Mouse (Mus musculus) thymus, adult 18-20 months (tissue): Measurements from ENCODE around the gene Rps3a1.
"Not testable (repeated sequence)": the region's sequence is repeated elsewhere in the genome, so short reads cannot be mapped to it uniquely, and the experiment has no call there.

Experiments
- DNase-seq, 2 experiments: peaks; one replicate each; pipeline ENCODE4 v3.0.0; 2022; ENCODE audit warnings: mixed read lengths in 2 of 2

Rps3a1 gene

DNA sequence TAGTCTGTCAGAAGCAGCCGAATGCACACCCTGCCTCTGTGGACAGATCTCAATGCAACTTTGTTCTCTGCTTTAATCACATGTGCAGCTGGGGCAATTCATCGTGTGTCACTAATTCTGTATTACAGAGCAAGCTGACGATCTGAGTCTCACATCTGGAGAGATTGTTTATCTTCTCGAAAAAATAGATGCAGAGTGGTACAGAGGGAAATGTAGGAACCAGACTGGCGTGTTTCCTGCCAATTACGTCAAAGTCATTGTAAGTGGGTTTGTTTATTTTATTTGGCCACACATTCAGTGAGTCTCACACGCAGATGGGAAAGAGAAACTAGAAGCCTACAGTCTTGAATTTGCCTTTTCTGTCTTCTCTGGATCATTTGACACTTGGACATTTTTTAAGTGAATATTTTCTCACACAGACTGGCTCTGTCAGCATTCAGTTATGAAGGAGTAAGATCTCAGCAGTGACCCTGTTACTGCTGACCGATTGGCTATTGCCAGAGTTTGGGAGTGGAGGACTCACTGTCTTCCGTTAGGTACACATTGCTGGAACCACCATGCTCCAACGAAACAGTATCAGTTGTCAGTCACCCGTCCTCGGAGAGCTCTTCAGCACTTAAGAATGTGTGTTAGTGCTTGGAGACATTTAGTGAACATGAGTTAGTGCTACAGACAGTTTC lies 27.7 kb downstream of the Rps3a1 start:
- no peak for DNase-seq

DNA sequence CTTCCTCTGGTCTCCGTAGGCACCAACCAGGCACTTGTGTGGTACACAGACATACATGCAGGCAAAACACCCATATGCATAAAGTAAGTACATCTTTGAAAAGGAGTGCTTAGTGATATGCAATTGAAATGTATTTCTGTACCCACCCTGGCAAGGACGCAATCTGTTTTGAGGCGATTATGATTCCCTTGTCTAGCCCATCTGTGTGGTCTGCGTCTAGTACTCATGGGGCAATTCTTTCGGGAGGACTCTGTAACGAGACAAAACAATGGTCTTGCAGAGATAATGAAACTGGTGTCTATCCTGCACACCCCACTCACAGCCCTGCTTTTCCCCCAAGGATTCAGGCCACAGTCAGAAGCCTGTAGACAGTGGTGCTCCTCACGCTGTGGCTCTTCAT lies 29.7 kb downstream of the Rps3a1 start:
- DNase-seq, result no peak

DNA sequence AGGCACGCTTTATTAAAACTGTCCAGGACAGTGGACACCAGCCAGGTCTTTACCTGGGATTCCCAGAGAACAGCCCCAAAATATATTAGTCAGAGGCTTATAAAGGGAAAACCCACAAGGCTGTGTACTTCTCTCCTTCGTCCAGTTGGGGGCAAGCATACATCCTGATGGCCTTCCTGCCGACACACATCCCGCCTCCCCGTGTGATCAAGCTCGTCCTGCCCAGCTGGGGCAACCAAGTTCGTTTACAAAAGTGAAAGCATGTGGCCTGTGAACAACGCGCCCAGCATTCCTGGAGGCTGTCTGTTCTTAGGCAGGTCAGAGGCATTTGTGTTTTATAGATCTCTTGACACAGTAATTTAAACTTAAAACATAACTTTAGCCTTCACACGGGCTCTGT lies 32.4 kb downstream of the Rps3a1 start:
- no peak for DNase-seq

DNA sequence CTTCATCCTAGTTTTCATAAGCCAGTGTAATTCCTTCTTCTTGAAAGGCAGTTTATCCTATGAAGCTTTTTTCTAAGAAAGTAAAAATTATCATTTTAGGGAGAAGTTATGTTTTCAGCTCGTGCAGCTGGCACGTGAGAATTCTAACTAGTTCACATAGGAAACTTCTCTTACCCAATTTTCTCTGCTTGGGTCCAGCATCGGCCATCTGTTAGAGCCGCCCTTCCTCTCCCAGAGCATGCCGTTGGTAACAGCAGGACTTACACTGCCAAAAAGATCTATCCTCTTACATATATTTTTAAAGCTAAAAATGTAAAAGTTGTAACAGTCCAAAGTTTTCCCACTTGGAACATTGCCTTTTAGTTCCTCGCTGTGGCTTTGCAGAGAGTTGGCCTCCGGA lies 33.4 kb downstream of the Rps3a1 start:
- no peak for DNase-seq

DNA sequence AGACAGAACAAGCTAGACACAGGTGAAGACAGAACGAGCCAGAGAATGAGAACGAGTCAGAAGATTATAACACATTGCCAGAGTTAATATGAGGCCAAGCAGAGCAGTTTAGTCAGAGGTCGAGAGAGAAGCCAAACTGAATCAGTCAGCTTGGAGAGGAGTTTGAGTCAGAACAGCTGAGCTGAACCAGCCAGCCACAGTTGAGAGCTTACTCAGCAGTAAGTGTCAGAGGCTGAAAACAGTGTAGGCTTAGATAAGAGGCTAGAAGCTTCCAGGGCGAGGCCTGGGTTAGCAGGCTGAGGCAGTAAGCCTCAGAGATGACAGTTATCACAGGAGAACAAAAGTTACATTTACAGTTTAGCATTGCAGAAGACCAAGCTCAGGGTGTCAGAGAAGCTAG lies 33.9 kb downstream of the Rps3a1 start:
- DNase-seq, result no peak

DNA sequence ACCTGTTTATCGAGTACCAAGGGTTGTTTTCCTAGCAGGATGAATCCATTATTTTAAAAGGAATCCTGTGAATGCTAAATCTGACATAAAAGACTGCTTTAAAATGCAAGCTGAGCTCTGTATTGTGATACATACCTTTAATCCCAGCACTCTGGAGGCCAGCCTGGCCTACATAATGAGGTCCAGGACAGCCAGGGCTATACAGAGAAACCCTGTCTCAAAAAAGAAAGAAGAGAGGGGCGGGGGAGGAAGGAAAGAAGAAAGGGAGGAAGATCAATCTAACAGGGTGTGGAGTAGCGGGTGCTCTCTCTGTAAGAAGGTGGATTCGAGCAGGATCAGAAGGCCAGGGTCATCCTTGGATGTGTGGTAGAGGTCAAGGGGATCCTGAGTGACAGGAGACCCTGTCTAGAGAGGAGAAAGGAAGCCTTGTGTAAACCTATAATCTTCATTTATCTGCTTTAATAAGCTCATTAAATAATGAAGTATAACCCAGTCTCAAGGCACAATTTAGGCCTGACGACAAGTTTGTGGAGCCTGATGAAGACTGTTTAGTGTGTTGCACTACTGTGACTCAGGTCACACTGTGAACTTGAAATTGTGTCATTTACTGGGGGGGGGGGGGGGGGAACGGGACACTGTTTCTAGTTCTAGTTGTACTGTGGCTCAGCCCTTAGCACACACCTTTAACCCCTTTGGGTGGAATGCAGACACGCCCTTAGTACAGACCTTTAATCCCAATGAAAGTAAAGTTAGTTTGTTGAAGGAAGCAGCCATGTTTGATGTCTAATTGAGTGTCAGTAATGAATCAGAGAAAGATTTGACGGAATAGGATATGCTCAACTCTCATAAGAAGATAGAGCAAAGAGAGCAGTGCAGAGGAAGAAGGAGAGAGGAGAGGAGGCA lies 34.6 kb downstream of the Rps3a1 start:
- no peak for DNase-seq

DNA sequence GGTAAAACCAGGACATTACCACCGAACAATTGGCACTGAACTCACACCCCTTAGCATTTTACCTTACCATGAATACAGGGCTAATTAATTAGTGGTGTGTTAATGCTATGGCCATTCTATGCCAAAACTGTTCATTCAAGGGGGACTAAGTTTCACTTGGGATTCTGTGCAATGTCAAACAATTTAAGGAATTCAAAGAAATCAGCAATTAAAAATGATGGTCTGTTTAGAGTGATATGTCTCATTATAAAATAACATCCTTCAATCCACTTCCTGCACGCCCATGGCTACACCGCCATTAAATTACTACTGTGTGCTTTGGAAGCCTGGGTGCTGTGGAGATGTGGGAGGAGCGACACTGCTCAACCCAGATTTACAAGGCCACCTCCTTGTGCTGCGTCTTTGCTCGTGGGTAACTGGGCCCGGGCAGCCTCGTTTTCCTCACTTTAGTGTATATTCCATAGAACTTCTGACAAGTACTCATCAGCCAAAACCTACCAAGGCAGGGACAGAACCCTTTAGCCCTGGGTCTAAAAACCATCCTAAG lies 36.3 kb downstream of the Rps3a1 start:
- DNase-seq, result no peak

DNA sequence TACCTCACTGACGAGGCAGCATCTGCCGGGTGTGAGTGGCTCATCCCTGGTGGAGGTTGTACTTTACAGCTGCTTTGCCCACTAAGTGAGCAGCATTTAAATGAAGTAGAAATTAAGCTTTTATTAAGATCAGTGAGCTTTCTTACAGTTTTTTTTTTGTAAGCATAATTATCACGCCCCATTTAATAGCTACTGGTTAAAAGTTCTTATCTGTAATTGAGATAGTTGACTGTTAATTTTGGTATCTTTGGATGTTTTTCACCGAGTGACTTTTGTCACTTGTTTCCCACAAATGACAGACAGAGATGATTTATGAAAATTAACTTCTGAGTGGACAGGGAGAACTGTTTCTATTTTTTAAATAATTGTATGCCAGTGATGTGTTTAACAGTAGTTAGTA lies 37.6 kb downstream of the Rps3a1 start:
- no peak for DNase-seq

DNA sequence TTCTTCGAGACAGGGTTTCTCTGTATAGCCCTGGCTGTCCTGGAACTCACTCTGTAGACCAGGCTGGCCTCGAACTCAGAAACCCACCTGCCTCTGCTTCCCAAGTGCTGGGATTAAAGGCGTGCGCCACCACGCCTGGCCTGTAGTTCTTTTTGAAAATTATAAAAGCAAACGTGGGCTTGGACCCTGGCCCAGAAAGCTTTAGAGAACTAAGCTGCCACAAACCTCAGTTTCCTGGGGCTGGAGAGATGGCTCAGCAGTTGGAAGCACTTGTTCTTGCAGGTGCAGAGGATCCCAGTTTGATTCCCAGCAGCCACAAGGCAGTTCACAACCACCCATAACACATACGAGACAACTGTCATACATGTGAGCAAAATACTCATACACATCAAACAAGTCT lies 38.1 kb downstream of the Rps3a1 start:
- DNase-seq, result not testable (repeated sequence)

DNA sequence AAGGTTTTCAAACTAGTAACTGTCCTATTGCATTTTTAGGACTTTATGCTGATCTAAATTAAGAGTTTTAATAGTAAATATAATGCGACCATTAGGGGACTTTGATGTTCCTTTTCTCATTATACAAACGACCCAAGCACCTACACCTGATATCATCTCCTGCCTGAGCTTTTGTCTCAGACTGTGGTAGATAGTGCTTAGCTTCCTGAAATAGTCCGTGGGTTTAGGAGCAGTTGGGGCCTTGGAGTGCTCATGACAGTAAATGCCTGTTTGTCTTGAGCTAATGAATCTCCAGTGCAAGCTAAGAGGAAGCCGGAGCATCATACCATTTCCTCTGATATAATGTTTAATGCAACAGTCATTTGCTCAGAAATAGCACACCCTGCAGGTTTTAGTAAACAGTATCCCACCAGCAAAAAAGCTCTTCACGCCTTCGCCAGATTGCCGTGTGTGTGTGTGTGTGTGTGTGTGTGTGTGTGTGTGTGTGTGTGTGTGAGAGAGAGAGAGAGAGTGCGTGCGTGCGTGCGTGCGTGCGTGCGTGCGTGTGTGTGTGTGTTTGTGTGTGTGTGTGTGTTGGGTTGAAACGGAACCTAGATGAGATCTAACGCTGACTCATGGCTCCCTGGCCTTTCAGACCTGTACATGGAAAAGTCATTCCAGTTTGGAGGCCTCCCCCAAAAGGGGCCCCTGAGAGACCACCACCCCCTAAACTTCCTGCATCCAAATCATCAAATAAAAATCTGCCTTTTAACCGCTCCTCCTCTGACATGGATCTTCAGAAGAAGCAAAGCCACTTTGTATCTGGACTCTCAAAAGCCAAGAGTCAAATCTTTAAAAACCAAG lies 38.8 kb downstream of the Rps3a1 start:
- no peak for DNase-seq

DNA sequence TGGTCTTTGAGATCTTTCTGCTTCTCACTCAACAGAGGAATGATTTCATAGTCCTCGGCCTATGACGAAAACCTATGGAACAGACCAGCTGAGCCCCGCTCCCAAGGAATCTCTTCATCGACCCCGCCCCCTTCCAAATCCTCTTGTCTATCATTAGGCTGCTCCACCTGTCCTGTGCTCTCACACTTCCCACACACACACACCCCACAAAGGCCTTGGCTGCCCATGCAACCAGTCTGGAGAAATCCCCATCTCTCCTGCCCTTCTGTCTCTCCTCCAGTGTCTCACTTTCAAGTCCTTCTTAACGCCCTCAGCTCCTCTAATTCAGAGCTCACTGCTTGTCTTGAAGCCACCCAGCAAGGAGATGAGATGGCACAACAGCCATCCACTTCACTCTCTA lies 40.5 kb downstream of the Rps3a1 start:
- no peak for DNase-seq

DNA sequence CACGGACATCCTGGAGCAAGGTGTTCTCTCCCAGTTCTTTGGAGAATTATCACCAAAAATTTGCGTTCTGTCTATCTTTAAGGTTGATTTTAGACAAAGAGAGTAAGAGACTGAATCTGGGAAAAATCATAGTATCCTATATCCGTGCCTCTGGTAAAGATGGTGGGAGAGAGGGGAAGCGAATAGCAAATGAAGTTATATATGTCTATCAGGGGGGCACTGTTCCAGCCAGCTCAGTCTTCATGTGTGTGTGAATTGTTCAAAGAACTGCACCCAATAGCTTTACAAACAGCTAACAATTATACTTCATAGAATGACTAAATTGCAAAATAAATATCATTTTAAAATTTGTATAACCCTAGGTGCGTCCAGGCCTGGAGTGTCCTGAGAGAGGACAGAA lies 48.6 kb downstream of the Rps3a1 start:
- no peak for DNase-seq

DNA sequence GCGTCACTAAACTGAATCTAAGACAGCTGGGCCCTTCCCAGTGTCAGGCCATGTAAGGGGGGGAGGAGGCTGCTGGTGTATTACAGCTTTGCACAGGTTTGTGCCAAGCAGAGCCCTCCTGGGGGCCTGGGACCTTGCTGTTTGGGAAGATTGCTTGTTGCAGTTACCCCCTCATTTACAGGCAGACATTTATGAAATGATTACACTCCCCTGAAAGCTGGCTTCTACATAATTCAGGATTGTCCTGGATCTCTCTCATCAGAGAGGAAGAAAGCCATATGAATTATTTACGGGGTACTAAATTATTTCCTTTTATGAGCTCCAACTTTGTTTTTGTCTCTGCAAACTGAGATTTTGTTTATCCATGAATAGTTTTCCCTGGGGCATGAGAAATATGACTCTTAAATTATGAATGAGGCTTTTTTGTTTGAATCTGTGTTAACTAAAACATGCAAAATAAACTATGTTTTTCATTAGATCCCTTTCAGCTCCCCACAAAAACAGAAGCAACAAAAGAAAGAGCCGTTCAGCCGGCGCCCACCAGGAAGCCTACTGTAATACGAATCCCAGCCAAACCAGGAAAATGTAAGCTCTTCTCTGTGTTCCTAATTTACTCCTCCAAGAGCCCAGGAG lies 49.2 kb downstream of the Rps3a1 start:
- no peak for DNase-seq
